Mouse (Mus musculus) right cerebral cortex, postnatal 14 days (tissue): ENCODE results near the gene Herpud1.
A peak's percentile ranks its signal among the peaks of the same experiment; 100 is the strongest.

ENCODE experiments used
- DNase-seq: peaks from one replicate; pipeline ENCODE4 v3.0.0; 2022

The Herpud1 gene

GRCm38 (mm10) chr8:94412518-94412917, 26.3 kb downstream of the Herpud1 start:
- no peak for DNase-seq

- DNase-seq: no peak
These were observed 27.3 kb downstream of the Herpud1 start for GRCm38 (mm10) chr8:94413509-94413908.

GRCm38 (mm10) chr8:94415218-94415617, 29.0 kb downstream of the Herpud1 start:
- DNase-seq: no peak

- DNase-seq: no peak
These were observed 31.8 kb downstream of the Herpud1 start for GRCm38 (mm10) chr8:94418017-94418416.

GRCm38 (mm10) chr8:94422270-94422669, 36.0 kb downstream of the Herpud1 start:
- DNase-seq: no peak

- DNase-seq: no peak
These were observed 41.7 kb downstream of the Herpud1 start for GRCm38 (mm10) chr8:94427953-94428352.

GRCm38 (mm10) chr8:94428420-94428819, 42.2 kb downstream of the Herpud1 start:
- no peak for DNase-seq

- no peak for DNase-seq
These were observed 43.1 kb downstream of the Herpud1 start for GRCm38 (mm10) chr8:94429376-94429775.

- no peak for DNase-seq
These were observed 46.0 kb downstream of the Herpud1 start for GRCm38 (mm10) chr8:94432212-94432611.

- peak; percentile 44 for DNase-seq
These were observed 47.8 kb downstream of the Herpud1 start, which contains the start of gene Nlrc5 for GRCm38 (mm10) chr8:94433981-94434466. Nlrc5 (plus strand) TSS chr8:94434356.

GRCm38 (mm10) chr8:94434958-94435357, 48.7 kb downstream of the Herpud1 start:
- DNase-seq: no peak

- no peak for DNase-seq
These were observed 49.3 kb downstream of the Herpud1 start for GRCm38 (mm10) chr8:94435397-94436111.

- DNase-seq: no peak
These were observed 49.9 kb downstream of the Herpud1 start for GRCm38 (mm10) chr8:94436112-94436572.

- DNase-seq: no peak
These were observed 50.7 kb downstream of the Herpud1 start for GRCm38 (mm10) chr8:94436900-94437299.

- no peak for DNase-seq
These were observed 52.4 kb downstream of the Herpud1 start for GRCm38 (mm10) chr8:94438659-94439058.

- DNase-seq: no peak
These were observed 53.5 kb downstream of the Herpud1 start for GRCm38 (mm10) chr8:94439691-94440090.

- no peak for DNase-seq
These were observed 54.2 kb downstream of the Herpud1 start for GRCm38 (mm10) chr8:94440389-94440788.

GRCm38 (mm10) chr8:94441686-94442085, 55.4 kb downstream of the Herpud1 start:
- no peak for DNase-seq

- no peak for DNase-seq
These were observed 56.9 kb downstream of the Herpud1 start for GRCm38 (mm10) chr8:94443153-94443552.

GRCm38 (mm10) chr8:94444480-94444879, 58.2 kb downstream of the Herpud1 start:
- no peak for DNase-seq
